Mouse (Mus musculus) monocyte, adult 5-6 weeks (primary cell): ENCODE measurements around the gene Csrnp3. TPM values are rescaled to one million over a fixed set of nuclear protein-coding genes. Genes with fewer than 3 reads are reported as not detected.

Source experiments
- ATAC-seq: fragments of 153-309, 156-312 bp; replicated peaks from 2 replicates; pipeline ENCODE4 v1.8.0; 2017; ENCODE audit warnings: mild to moderate bottlenecking; ENCODE audit not compliant: low TSS enrichment, insufficient number of reproducible peaks, severe bottlenecking, poor library complexity, low FRiP score
- total RNA-seq: library from RNA; stranded (forward); fragments of 200-1000, 200-491, 200-594 nt; gene quantifications from 3 replicates; pipeline ENCODE4 v1.2.3, GENCODE M21; 2017

Gene Csrnp3
- total RNA-seq, 1 experiment from 2014 or later = not detected

DNA sequence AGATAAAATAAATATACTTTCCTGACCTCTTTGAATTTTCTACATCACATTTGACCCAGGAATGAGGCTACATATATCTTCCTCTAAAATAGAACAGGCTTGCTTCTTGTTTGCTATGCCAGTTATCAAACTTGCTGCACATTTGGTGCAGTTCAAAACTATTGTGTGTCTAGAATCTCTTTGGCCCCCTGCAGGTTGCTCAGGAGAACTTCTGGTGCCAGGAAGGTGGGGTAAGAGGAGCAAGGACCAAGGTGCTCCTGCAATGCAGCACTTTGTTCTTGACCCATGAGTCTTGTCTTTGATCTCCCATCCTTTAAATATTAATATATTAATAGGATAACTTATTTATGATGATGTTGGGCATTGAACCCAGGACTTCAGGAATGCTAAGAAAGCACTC is 144.5 kb downstream of the Csrnp3 start:
- ATAC-seq = no peak

- no peak for ATAC-seq
Observed at GRCm38 (mm10) chr2:65990754-65991153, 145.2 kb downstream of the Csrnp3 start.

DNA sequence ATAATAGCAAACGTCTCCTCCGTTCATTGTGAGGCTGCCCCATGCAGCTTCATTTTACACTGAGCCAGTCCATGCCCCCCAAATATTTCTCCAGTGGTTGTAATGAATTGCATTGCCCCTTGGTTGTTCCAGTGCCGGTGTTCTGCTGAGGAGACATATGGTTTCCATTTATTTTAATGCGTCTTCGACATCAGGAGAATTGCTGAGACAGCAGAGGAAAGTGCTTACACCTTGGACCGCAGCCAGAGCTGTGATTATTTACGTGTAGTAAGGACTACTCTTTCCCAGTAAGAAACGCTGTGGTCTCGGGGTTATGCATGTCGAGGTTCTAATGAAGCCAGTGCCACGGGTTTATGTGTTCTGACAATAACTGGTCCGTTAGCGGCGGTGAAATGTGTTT is 147.8 kb downstream of the Csrnp3 start:
- no peak for ATAC-seq

DNA sequence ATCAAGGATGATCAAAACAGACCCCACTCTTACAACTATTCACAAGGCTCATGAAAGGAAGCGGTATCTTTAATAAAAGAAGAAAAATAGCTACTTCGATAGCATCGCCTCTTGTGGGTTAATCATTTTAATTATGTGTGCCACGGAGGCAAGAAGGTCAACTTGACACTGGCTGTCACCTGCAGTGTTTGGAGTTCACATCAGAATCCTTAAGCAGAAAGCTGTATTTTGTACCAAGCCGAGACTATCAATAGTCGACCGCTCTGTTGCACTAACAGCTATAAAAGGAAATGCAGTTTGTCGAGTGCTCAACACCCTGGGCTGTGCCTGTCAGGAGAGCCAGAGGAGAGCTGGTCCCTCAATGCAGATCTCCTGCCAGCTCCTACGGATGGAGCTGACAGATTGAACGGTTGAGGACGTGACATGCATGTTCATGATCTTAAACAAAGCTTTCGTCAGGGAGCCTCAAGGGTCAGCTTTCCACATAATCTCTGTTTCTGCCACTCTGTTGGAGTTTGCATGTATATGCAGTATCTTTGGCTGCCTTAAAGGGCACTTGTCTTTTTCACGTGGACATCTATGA is 149.4 kb downstream of the Csrnp3 start:
- no peak for ATAC-seq

- ATAC-seq = no peak
Observed at GRCm38 (mm10) chr2:65998747-65999146, 153.2 kb downstream of the Csrnp3 start.

DNA sequence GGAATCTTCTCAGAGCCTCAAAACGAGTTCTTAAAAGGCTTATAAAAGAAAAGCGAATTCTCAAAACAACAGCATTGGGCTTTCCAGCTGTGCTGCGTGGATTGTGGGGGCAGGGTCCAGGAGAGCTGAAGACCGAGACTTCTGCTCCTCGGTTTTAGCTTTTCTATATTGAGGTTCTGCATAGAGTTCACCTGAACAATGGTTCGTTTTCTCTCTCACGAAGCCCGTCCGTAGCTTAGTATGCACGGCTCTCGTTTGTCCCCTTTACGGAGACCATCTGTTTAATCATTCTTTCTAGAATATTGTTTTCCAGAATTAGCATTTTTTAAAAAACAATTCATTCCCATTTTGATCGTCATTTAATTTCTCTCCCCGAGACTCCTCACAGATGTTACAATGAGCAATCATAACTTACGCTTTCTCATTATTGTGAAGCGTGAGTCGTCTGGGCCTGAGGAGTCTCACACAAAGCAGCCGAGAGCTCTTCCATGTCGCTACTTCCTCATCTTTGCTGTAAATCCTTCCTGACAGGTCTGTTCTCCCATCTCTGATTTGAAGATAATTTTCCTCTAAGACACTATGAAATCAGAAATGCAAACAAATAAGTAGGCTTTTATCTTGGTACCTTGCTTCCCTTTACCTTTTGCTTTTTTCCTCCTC is 163.6 kb downstream of the Csrnp3 start:
- no peak for ATAC-seq

- no peak for ATAC-seq
Observed at GRCm38 (mm10) chr2:66009677-66010076, 164.1 kb downstream of the Csrnp3 start.

DNA sequence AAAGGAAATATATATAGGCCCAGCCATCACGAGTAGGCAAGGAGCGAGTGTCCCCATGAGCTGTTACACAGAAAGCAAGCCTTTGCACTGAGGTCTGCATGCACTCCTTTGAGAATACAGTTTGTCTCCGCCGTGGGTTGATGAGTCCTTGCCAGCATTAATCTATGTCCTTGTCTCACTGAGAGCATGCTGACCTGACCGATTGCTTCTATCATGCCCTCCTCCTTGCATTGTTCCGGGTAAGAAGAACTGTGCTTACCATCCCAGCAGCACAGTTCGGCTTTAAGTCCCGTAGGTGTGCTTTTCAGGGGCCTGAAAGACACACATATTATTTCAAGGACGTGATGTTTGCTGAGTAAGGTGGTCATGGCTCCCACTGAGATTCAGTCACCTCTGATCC is 173.1 kb downstream of the Csrnp3 start:
- ATAC-seq = no peak

DNA sequence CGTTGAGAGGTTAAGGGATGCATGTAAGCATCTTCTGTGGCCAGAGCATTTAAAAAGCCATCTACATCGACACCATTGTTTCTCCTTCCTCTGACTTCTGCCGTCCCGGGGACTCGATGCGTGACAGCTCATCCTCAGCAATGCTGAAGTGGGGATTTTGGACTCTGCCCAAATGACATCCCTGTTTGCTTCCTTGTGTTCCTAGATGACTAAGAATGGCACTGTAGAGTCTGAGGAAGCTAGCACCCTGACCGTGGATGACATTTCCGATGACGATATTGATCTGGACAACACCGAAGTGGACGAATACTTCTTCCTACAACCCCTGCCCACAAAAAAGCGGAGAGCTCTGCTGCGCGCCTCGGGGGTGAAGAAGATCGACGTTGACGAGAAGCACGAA is 173.7 kb downstream of the Csrnp3 start:
- no peak for ATAC-seq

GRCm38 (mm10) chr2:66023419-66023818 is 177.9 kb downstream of the Csrnp3 start:
- no peak for ATAC-seq

DNA sequence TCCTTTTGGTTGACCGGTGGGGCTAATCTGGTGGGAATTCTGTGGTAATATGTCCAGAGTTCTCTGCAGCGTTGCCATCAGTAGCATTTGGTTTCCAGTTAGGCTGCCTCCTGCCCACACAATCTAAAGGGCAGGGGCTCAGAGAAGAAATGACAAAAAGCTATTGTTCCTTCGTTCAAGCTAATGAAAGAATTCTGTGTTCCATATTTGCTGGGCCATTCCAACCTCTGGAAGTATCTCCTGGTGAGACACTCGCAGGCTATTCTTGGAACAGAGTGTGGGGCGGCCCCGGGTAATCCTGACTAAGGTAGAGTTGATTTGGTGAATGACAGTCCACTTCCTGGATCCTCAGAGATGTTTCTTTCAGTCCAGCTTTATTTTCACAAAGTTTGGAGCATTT is 179.3 kb downstream of the Csrnp3 start:
- ATAC-seq = no peak

DNA sequence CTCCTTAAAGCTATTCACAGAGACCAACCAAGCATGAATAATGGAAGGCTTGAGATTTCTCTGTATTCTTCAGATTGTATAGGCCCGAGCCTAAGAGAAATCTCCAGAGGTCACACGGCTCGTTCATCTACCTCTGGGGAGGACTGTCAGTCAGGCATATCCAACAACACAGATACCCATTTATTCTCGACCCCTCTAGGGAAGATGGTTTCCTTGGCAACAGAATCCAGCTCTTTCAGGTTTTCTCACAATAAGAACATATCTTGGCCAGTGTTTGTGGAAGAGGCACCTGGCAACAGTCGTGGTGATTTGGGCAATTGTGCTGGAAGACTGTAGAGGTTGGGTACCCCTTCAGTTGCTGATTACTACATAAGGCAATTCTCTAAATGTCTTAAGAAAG is 183.2 kb downstream of the Csrnp3 start:
- no peak for ATAC-seq

GRCm38 (mm10) chr2:66034907-66035679 is 189.5 kb downstream of the Csrnp3 start:
- ATAC-seq = no peak

GRCm38 (mm10) chr2:66040611-66041010 is 195.0 kb downstream of the Csrnp3 start:
- no peak for ATAC-seq

GRCm38 (mm10) chr2:66041203-66041916 is 195.8 kb downstream of the Csrnp3 start:
- ATAC-seq = no peak

DNA sequence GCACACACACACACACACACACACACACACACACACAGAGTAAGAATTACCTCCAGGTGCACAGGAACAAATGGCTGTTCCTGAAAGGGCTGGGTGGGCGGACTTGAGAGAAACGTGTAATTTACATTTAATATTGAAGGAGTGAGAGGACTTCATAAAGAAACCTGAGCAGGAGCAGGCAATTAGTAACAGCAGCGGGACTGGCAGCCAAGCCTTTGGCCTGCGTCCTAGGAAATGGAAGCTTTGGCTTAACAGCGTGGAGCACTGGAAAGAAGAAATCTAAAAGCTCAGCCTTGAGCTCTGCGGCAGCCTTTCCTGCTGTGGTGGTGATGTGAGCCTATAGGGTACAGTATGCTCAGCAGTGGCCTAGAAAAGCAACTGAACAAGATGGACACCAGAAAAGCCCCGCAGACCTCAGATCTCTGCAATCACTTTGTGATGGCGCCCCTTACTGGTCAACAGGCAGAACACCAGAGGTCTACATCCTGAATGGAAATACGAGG is 196.4 kb downstream of the Csrnp3 start:
- no peak for ATAC-seq

- no peak for ATAC-seq
Observed at GRCm38 (mm10) chr2:66043441-66044404, 198.2 kb downstream of the Csrnp3 start.

DNA sequence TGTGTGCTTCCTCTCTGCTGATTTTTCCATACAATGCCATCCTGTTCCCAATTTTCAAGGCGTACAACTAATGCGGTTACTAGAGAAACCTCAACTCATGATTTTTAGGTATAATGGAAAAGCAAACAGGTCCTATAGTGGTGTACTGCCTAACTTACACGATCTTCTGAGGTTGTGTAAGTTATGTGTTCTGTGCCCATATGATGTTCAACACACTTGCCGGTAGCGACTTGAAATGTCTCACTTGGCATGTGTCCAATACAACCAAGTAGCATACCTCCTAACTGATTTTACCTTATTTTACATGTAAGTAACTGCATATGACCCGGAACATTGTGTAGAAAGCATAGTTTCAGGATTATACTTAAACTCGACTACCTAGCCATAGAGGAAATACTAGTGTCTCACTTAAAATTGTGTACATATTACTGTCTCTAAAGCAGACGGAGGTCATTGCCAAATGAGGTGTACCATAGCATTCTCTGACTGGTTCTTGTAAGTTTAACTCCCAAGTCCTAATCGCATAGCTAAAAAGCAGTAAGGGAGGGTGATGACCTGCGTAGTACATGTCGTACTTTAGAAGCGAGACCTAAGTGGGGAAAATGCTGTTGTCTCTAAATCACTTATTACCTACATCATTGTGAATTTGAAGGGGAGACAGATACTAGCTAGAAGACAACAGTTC is 199.0 kb downstream of the Csrnp3 start:
- no peak for ATAC-seq
